In the genomic region with DNA sequence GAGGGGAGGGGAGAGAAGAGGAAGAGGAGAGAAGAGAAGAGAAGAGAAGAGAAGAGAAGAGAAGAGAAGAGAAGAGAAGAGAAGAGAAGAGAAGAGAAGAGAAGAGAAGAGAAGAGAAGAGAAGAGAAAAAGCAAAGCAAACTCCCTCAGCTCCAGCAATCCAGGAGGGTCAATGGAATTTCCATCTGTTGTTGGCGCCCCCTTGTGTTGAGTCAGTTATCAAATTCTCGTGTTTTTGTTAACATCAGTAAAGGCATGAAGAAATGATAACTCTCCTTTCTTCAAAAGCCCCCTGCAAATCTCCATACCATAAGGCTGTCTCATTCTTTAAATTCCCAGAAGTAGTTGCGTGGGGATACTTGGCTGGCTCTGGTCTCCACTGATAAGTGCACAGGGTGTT, we compare ENCODE assay signal across 7 mouse cellular contexts. TPM values are rescaled to one million over a fixed set of nuclear protein-coding genes. Genes with fewer than 3 reads are reported as not detected.
DNase-seq lines count a peak whose midpoint lies in the region; ATAC-seq and TF ChIP-seq lines count a peak whose summit lies in the region.

No protein-coding gene starts in this region.

- peak; percentile 68 for TF ChIP-seq CTCF in liver, postnatal 0 days (IDR thresholded peaks at IDR 0.05; ENCODE audit: low read depth)

- H3K27ac ChIP-seq in midbrain, embryonic 11.5 days (ENCODE audit: low read depth, low read length): no peak overlapping the region
- no peak overlapping the region for H3K27ac ChIP-seq in midbrain, embryonic 13.5 days
- no peak overlapping the region for H3K27ac ChIP-seq in embryonic facial prominence, embryonic 10.5 days (replicated peaks)
- no peak overlapping the region for H3K27ac ChIP-seq in liver, postnatal 0 days (ENCODE audit: low read depth)

- no peaks in the 10 kb centered on the region for H3K9me3 ChIP-seq in midbrain, embryonic 11.5 days (ENCODE audit: control insufficient read depth, low read length)
- no peaks in the 10 kb centered on the region for H3K9me3 ChIP-seq in midbrain, embryonic 13.5 days
- H3K9me3 ChIP-seq in embryonic facial prominence, embryonic 10.5 days: no peaks in the 10 kb centered on the region
- H3K9me3 ChIP-seq in liver, postnatal 0 days (ENCODE audit: low read length): no peaks in the 10 kb centered on the region

- TF ChIP-seq EP300 in liver, postnatal 0 days (IDR thresholded peaks at IDR 0.05; ENCODE audit: low read depth): no peak

- H3K27me3 ChIP-seq in midbrain, embryonic 11.5 days (ENCODE audit: control insufficient read depth, insufficient read depth, low read length): no peaks in the 10 kb centered on the region
- no peaks in the 10 kb centered on the region for H3K27me3 ChIP-seq in midbrain, embryonic 13.5 days
- no peaks in the 10 kb centered on the region for H3K27me3 ChIP-seq in embryonic facial prominence, embryonic 10.5 days (replicated peaks; ENCODE audit: low read depth, poor library complexity, severe bottlenecking)
- H3K27me3 ChIP-seq in liver, postnatal 0 days (ENCODE audit: insufficient read depth, low read length): no peaks in the 10 kb centered on the region

- no peaks in the 10 kb centered on the region for H3K36me3 ChIP-seq in midbrain, embryonic 11.5 days (ENCODE audit: control insufficient read depth, insufficient read depth, low read length)
- no peaks in the 10 kb centered on the region for H3K36me3 ChIP-seq in midbrain, embryonic 13.5 days
- no peaks in the 10 kb centered on the region for H3K36me3 ChIP-seq in embryonic facial prominence, embryonic 10.5 days (replicated peaks)
- H3K36me3 ChIP-seq in liver, postnatal 0 days (replicated peaks; ENCODE audit: insufficient read depth, low read length): no peaks in the 10 kb centered on the region

- ATAC-seq in midbrain, embryonic 11.5 days (ENCODE audit: low FRiP score): no peak
- ATAC-seq in midbrain, embryonic 13.5 days: no peak
- ATAC-seq in liver, postnatal 0 days: no peak

- no peak overlapping the region for H3K9ac ChIP-seq in midbrain, embryonic 11.5 days (ENCODE audit: low read length)
- H3K9ac ChIP-seq in midbrain, embryonic 13.5 days (replicated peaks): no peak overlapping the region
- H3K9ac ChIP-seq in liver, postnatal 0 days (replicated peaks): no peak overlapping the region

- no peaks in the 10 kb centered on the region for H3K4me1 ChIP-seq in midbrain, embryonic 11.5 days (ENCODE audit: control insufficient read depth, insufficient read depth, low read length)
- H3K4me1 ChIP-seq in midbrain, embryonic 13.5 days (replicated peaks): no peaks in the 10 kb centered on the region
- H3K4me1 ChIP-seq in embryonic facial prominence, embryonic 10.5 days: no peaks in the 10 kb centered on the region
- no peaks in the 10 kb centered on the region for H3K4me1 ChIP-seq in liver, postnatal 0 days (ENCODE audit: insufficient read depth)

- WGBS in midbrain, embryonic 11.5 days: 19% methylated on average over 3 of the region's 3 CpGs
- 20% methylated on average over 3 of the region's 3 CpGs for WGBS in midbrain, embryonic 13.5 days
- WGBS in embryonic facial prominence, embryonic 10.5 days: 24% methylated on average over 3 of the region's 3 CpGs
- 9% methylated on average over 3 of the region's 3 CpGs for WGBS in liver, postnatal 0 days (ENCODE audit: insufficient replicate concordance)

- H3K4me3 ChIP-seq in midbrain, embryonic 11.5 days (ENCODE audit: low read depth, low read length): no peak overlapping the region
- H3K4me3 ChIP-seq in midbrain, embryonic 13.5 days (replicated peaks): no peak overlapping the region
- H3K4me3 ChIP-seq in embryonic facial prominence, embryonic 10.5 days: no peak overlapping the region
- H3K4me3 ChIP-seq in liver, postnatal 0 days (ENCODE audit: low read depth, low read length): no peak overlapping the region

- no peak overlapping the region for H3K4me2 ChIP-seq in midbrain, embryonic 11.5 days
- H3K4me2 ChIP-seq in midbrain, embryonic 13.5 days (replicated peaks): no peak overlapping the region
- H3K4me2 ChIP-seq in liver, postnatal 0 days (ENCODE audit: low read depth, low read length): no peak overlapping the region

- peak; percentile 92 for DNase-seq in midbrain, embryonic 11.5 days (ENCODE audit: low spot score, missing footprints)
- peak; percentile 29 for DNase-seq in adrenal gland, adult 8-10 months
- DNase-seq in embryonic facial prominence, embryonic 10.5 days (ENCODE audit: low spot score): peak; percentile 67
- DNase-seq in kidney, postnatal 14 days: peak; percentile 86
- peak; percentile 68 for DNase-seq in liver, postnatal 0 days
- peak; percentile 67 for DNase-seq in right cerebral cortex, postnatal 25 days

RNA-seq across cellular contexts. Expression of gene Arhgef38, which starts 37.1 kb away (rescaled TPM):
- 0.04 and 0.10 TPM in 2 replicates for polyA plus RNA-seq in midbrain, embryonic 11.5 days (2014; fragmentation: Nextera tagmentation; extraction: Ambion mirVana)
- polyA plus RNA-seq in midbrain, embryonic 13.5 days (2015; fragmentation: Nextera tagmentation; extraction: Ambion mirVana): 0.05 TPM in 1 of 2 replicates, not detected in the other
- not detected for total RNA-seq in adrenal gland, adult 8-10 months (2022)
- polyA plus RNA-seq in embryonic facial prominence, embryonic 10.5 days (2016; fragmentation: Nextera tagmentation; extraction: Ambion mirVana): 0.05 and 0.25 TPM in 2 replicates
- 0.01 and 0.04 TPM in 2 replicates for polyA plus RNA-seq in liver, postnatal 0 days (2015; fragmentation: Nextera tagmentation; extraction: Ambion mirVana)

RNA-seq across cellular contexts. Expression of gene Ppa2, which starts 38.0 kb away (rescaled TPM):
- 85.5 and 88.5 TPM in 2 replicates for polyA plus RNA-seq in midbrain, embryonic 11.5 days (2014; fragmentation: Nextera tagmentation; extraction: Ambion mirVana)
- polyA plus RNA-seq in midbrain, embryonic 13.5 days (2015; fragmentation: Nextera tagmentation; extraction: Ambion mirVana): 78.8 and 86.0 TPM in 2 replicates
- 10 to 100 TPM; 48.2 to 61.3 (median 57.4) TPM for total RNA-seq in adrenal gland, adult 8-10 months (2022)
- 84.6 and 88.0 TPM in 2 replicates for polyA plus RNA-seq in embryonic facial prominence, embryonic 10.5 days (2016; fragmentation: Nextera tagmentation; extraction: Ambion mirVana)
- polyA plus RNA-seq in liver, postnatal 0 days (2015; fragmentation: Nextera tagmentation; extraction: Ambion mirVana): 52.2 and 54.2 TPM in 2 replicates

Comparison
In these comparisons a context has a peak if more than half of its experiments do, and no peak if none do; other contexts are left out.
1. DNase-seq: peak in every context shown above with its lines; median percentile 92 in midbrain, embryonic 11.5 days; 86 in kidney, postnatal 14 days; 68 in liver, postnatal 0 days; 67 in embryonic facial prominence, embryonic 10.5 days; 67 in right cerebral cortex, postnatal 25 days; 29 in adrenal gland, adult 8-10 months.